Mouse (Mus musculus) CD8-positive naive resting alpha-beta T cell, adult 2 months (primary cell): ENCODE results near the gene Fosl1.

Experiments
- DNase-seq, 2 experiments: peaks; one replicate each; pipeline ENCODE4 v3.0.0; 2022; ENCODE audit warnings: low read depth in 2 of 2, low spot score in 2 of 2

The Fosl1 gene

GRCm38 (mm10) chr19:5424782-5425741, 22.3 kb upstream of the Fosl1 start, which contains the start of the genes Drap1 and AI837181:
Gene Drap1, minus strand, starts transcription at chr19:5424979.
Gene AI837181, plus strand, starts transcription at chr19:5425144.
- DNase-seq = peak; percentile 90 to 92

- no peak for DNase-seq
Observed at GRCm38 (mm10) chr19:5425906-5426565, 21.3 kb upstream of the Fosl1 start.

DNA sequence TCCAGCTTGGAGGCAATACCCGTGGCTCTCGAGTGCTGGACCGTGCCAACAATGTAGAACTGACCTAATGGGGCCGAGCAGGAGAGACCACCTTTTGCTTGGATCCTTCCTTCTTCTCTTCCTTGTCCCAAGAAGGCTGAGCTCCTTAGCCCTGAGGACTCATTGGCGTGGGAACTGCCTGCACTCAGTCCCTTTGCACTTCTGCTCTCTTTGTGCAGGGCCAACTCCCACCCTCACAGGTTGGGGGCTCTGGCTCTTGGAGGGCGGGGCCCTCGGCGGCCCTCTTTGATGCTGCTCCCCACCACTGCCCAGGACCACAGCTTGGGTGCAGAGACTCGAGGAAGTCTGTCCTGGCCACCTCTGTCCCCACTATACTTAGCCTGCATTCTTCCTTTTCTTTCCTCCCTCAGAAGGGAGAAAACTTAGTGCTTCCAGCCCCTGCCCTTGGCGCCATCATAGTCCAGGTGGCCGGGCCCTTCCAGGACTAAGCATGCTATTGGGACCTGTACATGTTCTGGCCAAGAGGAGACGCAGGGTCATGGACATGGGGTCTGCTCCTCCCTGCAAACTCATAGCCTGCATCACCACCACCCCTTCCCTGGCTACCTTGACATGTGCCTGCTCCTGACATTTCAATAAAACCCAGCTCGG, 20.6 kb upstream of the Fosl1 start:
- DNase-seq = no peak

GRCm38 (mm10) chr19:5428083-5428482, 19.3 kb upstream of the Fosl1 start:
- DNase-seq = peak in 1 of 2 experiments; percentile 56

DNA sequence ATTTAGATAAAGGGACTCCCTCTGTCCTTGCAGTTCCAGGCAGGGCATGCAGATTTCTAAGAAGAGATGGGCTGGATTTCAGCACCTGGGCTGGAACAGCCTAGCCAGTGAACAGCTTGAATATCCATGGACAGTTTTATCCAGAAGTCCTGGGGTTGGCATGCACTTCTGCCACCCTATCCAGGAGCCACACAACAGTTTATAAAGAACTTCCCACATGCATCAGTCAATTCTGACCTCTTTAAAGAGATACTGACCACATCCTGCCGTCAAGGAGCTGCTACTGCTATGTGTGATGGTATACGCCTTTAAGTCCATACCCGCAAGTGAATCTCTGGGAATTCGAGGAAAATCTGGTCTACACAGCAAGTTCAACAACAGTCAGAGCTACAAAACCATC, 18.1 kb upstream of the Fosl1 start:
- no peak for DNase-seq

- no peak for DNase-seq
Observed at GRCm38 (mm10) chr19:5429806-5430205, 17.5 kb upstream of the Fosl1 start.

DNA sequence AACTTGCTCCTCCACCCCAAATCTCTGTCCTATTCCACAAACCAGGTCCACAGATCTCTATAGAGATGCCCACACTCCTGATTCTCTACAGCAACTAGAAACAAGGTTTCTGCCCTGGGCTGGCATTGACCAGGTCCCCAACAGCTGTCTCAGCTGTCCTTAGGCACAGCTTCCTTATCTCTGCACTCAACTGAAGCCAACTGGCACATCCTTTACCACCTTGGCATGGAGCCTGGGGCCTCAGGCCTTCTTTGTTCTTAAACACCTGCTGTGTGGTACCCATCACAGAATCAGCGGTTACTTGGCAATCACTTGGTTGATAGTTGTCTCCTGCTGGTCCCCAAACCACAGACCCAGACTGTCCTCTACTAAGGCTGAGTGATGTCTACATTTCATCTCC, 16.9 kb upstream of the Fosl1 start:
- no peak for DNase-seq

DNA sequence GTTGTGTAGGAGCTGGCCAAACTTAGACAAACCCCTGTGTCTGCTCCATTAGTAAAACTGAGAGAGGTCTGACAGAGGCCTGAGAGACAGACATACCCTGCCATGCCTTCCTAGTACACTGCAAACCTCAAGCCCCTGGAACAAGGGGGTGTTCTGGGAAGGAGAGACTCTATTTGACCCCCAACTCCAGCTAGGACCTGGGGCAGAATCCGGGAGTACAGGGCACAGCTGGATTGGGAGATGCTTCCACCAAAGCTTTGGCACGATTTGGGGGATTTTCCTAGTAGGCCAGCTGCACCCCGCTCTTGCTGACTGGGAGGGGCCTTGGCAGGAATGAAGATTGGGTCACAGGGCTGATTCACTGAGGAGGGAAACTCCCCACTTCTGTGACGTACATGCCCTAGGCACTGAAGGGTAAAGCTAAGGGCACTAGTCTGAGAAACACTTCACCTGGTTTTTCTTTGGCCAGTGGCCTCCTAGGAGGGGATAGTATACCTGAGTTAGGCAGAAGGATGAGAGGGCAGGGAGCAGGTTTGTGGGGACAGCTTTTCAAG, 15.4 kb upstream of the Fosl1 start:
- no peak for DNase-seq

- peak; percentile 33 to 56 for DNase-seq
Observed at GRCm38 (mm10) chr19:5432992-5433852, 14.1 kb upstream of the Fosl1 start.

- DNase-seq = no peak
Observed at GRCm38 (mm10) chr19:5433951-5434350, 13.4 kb upstream of the Fosl1 start.

- DNase-seq = no peak
Observed at GRCm38 (mm10) chr19:5444371-5444908, 2.9 kb upstream of the Fosl1 start.

GRCm38 (mm10) chr19:5444954-5445353, 2.4 kb upstream of the Fosl1 start:
- DNase-seq = no peak

GRCm38 (mm10) chr19:5445747-5446146, 1.6 kb upstream of the Fosl1 start:
- DNase-seq = no peak

GRCm38 (mm10) chr19:5448354-5449150, 1.2 kb downstream of the Fosl1 start:
- DNase-seq = no peak

GRCm38 (mm10) chr19:5449673-5450072, 2.3 kb downstream of the Fosl1 start:
- no peak for DNase-seq

- DNase-seq = no peak
Observed at GRCm38 (mm10) chr19:5451766-5452165, 4.4 kb downstream of the Fosl1 start.

DNA sequence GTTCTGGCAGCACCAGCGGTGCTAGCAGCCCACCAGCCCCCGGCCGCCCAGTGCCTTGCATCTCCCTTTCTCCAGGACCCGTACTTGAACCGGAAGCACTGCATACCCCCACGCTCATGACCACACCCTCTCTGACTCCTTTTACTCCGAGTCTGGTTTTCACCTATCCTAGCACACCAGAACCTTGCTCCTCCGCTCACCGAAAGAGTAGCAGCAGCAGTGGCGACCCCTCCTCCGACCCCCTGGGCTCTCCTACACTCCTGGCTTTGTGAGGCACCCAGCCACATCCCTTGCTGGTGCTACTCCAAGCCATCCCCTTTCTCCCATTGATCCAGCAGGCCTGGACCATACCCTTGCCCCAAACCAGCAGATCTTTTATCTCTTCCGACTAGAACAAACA, 7.7 kb downstream of the Fosl1 start:
- DNase-seq = no peak

DNA sequence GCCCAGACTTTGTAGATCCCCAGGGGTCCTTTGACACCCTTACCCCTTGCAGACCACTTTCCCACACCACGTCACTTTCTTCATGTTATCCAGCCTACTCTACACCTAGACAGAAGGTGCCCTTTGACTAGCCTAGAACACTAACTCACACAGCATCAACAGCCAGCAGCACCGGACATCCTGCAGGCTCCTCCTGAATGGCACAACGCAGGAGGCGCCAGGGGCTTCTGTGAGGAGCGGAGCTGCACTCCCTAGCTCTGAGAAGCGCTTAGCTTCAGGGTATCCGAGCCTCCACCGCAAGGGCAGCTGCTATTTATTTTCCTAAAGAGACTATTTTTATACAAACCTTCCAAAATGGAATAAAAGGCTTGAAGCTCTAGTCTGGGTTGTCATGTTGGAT, 8.2 kb downstream of the Fosl1 start:
- no peak for DNase-seq

DNA sequence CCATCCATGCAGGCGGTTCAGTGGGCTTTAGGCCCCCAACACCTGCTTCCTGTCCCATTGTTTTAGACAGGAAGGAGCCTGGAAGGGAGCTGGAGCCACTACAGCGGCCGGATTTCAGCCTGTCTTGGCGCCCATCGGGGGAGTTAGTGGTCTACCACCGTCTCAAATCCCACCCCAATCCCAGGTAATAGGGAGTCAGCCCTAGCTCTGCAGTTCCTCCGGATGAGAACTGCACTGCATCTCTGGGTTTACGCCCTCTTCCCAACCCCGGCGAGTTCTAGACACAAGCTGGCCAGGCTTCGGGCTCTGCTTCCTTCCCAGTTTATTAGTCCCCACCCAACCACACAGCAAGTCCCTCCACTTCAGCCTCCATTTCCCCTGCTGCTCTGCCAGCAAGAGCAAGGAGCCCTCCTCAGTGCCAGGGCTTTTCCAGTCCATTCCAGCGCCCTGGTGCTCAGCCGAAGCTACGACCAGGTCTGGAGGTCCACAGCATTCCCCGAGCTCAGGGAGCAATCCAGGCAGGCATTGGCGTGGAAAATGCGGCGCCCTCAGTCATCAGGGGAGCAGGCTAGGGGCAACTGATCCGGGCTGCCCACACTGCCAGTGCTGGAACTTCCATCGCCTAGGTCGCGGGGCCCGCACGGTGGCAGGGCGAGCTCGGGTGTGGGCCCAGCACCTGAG, 9.0 kb downstream of the Fosl1 start:
- no peak for DNase-seq
